Mouse (Mus musculus): ENCODE data around the gene Olfr180.

The Olfr180 gene

DNA sequence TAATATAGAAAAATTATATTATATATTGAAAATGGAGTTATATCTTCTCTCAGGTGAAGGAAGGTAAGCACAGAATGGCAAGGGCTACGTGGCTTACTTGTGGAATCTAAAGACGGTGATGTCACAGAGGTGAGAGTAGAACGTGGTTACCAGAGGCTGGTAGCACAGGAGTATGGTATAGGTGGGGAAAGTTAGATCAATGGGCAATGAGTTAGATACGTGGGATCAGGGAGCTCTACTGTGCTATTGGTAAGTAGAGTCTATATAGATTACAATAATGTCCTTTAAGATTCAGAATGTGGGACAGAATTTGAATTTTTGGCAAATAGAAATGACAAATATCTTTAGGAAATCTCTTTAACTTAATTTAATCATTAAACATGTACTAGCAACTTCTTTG lies at the start of gene Olfr180:
TSS of gene Olfr180 (minus strand) at position 101 of the 400 bp plus-strand sequence.
- DNase-seq, result no peak

DNA sequence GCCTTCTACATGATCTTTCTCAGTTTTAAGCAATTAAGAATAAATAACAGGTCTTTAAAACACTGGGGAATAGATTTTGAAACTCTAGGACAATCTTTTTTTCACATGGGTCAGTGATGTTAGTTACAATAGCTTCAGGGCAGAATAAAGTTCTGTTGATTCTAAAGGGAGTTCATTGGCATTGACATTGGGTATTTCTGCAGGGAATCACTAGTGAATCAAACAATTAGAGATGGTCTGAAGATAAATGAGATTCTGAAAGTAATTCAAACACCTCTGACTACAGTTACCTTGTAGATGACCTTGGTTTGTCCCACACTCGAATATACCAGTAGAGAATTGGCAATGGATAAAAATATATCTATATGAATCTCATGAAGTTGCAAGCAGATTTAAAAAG lies 537 bp downstream of the Olfr180 start, which contains the start of gene Olfr181:
TSS of gene Olfr181 (minus strand) at position 101 of the 400 bp plus-strand sequence.
- DNase-seq, result no peak

DNA sequence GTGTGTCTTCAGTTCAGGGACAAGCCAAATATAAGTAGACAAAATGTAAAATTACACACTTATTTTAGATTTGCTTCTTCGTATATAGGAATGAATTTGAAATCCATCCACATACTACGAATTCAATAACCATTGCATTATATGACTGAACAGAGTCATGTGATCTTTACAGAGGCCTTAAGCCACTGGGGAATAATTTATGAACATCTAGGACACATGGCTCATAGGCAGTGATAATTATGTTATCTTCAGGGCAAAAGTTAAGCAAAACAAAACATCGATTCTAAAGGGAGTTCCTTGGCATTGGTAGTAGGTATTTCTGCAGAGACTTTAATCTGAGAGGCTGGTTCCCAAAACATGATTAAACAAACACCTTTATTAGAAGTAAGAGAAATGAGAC lies 37.2 kb downstream of the Olfr180 start, which contains the start of gene Olfr178:
TSS of gene Olfr178 (minus strand) at position 101 of the 400 bp plus-strand sequence.
- no peak for DNase-seq

DNA sequence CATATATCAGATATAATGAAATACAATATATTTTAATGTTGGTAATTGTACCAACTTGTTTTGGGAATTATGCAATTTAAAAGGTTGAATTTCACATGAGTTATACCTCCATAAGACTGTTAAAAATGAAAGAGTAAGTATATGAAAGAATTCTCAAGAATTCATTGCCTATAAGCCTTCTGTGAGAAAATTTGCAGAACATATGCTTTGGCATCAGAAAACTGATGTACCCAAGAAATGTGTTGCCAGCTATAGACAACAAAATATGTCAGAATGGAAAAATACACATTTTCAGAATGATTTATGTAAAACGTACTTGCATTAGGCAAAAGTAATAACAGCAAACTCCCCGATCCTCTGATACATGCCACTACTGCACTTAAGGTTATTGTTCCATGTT lies 44.8 kb downstream of the Olfr180 start:
- DNase-seq, result no peak

DNA sequence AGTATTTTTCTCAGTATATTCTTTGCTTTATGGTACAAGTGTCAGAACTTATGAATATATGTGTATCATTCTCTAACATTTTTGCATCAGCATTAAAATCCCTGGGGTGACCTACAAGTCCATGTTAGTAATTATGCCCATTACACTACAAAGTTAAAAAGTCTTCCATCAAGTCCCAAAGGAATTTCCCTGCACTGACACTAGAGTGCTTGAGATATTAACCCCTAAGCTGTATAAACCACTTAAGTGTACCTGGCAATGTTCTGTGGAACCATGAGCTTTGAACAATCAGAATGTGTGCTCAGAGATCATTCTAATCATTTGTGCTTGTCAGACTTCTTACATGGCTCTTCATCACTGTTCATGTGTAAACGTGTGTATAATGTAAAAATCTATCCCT lies 54.5 kb downstream of the Olfr180 start, which contains the start of gene Olfr177:
TSS of gene Olfr177 (minus strand) at position 101 of the 400 bp plus-strand sequence.
- no peak for DNase-seq
